Mouse (Mus musculus) hindbrain, embryonic 15.5 days (tissue): ENCODE data around the gene Trmt1. TPM values are rescaled to one million over a fixed set of nuclear protein-coding genes. Genes with fewer than 3 reads are reported as not detected.

Source experiments
- ATAC-seq: fragments of 200-750 bp; cut with Nextera tagmentation; 2 replicates; pipeline ENCODE4 v1.8.0; 2017; ENCODE audit warnings: low read depth, moderate number of reproducible peaks, moderate TSS enrichment; ENCODE audit not compliant: low FRiP score
- H3K27ac ChIP-seq: fragments of 300-500 bp; sonication (generic); replicated peaks from 2 replicates; pipeline ENCODE4 v1.5.1; 2015; ENCODE audit warnings: mild to moderate bottlenecking, inconsistent platforms
- H3K27me3 ChIP-seq: fragments of 300-500 bp; sonication (generic); 2 replicates; pipeline ENCODE4 v1.6.1; 2015; ENCODE audit warnings: control low read depth, inconsistent platforms
- H3K36me3 ChIP-seq: fragments of 300-500 bp; sonication (generic); 2 replicates; pipeline ENCODE4 v1.6.1; 2015; ENCODE audit warnings: control low read depth, inconsistent platforms
- H3K4me1 ChIP-seq: fragments of 300-500 bp; sonication (generic); replicated peaks from 2 replicates; pipeline ENCODE4 v1.6.1; 2015; ENCODE audit warnings: control low read depth, inconsistent platforms
- H3K4me2 ChIP-seq: fragments of 300-500 bp; sonication (generic); 2 replicates; pipeline ENCODE4 v1.6.1; 2015; ENCODE audit warnings: moderate library complexity, mild to moderate bottlenecking, inconsistent platforms
- H3K4me3 ChIP-seq: fragments of 300-500 bp; sonication (generic); 2 replicates; pipeline ENCODE4 v1.5.1; 2015; ENCODE audit warnings: mild to moderate bottlenecking, inconsistent platforms
- H3K9ac ChIP-seq: fragments of 300-500 bp; sonication (generic); 2 replicates; pipeline ENCODE4 v1.6.1; 2015; ENCODE audit warnings: inconsistent platforms
- H3K9me3 ChIP-seq: fragments of 300-500 bp; sonication (generic); 2 replicates; pipeline ENCODE4 v1.6.1; 2016; ENCODE audit warnings: control low read depth, inconsistent platforms
- WGBS: fragments of 180-500 bp; shearing (Covaris S2); methylation state at CpG from one replicate; pipeline ENCODE4 v1.1.7; 2015; 5-methylcytosine and 5-hydroxymethylcytosine counted together
- polyA plus RNA-seq: library from polyadenylated mRNA; unstranded; fragments of >200 nt; fragmentation: Nextera tagmentation; extraction: Ambion mirVana; gene quantifications from 2 replicates; pipeline ENCODE4 v1.2.1, GENCODE M21; 2015

Gene Trmt1
- polyA plus RNA-seq, 1 experiment from 2014 or later: 62.5 TPM

GRCm38 (mm10) chr8:84731371-84732177 lies 45.5 kb downstream of the Trmt1 start:
- no peak; the same call in 1 of the 2 replicates for ATAC-seq
- H3K9me3 ChIP-seq: no peaks in the 10 kb centered on the region
- peaks cover 66% of the 10 kb centered on the region for H3K4me1 ChIP-seq
- no peak overlapping the region for H3K4me2 ChIP-seq
- peaks cover 4% of the 10 kb centered on the region; the same call in 1 of the 2 replicates for H3K27me3 ChIP-seq
- 55% methylated on average over 11 of the region's 11 CpGs for WGBS
- H3K36me3 ChIP-seq: no peaks in the 10 kb centered on the region
- no peak overlapping the region for H3K9ac ChIP-seq
- peak overlapping the region; percentile 83 for H3K27ac ChIP-seq
- no peak overlapping the region for H3K4me3 ChIP-seq

- Histone ChIP-seq H3K4me3 (no peak overlapping the region), H3K27ac (peak overlapping the region; percentile 83; the same call in 1 of the 2 replicates), H3K4me1 (peaks cover 70% of the 10 kb centered on the region), H3K36me3 (no peaks in the 10 kb centered on the region), H3K27me3 (peaks cover 11% of the 10 kb centered on the region), H3K9me3 (no peaks in the 10 kb centered on the region), H3K4me2 (no peak overlapping the region), H3K9ac (no peak overlapping the region)
- 53% methylated on average over 5 of the region's 5 CpGs for WGBS
- no peak for ATAC-seq
Observed at GRCm38 (mm10) chr8:84732545-84732944, 46.4 kb downstream of the Trmt1 start.

- H3K36me3 ChIP-seq: no peaks in the 10 kb centered on the region
- H3K4me1 ChIP-seq: peaks cover 74% of the 10 kb centered on the region
- H3K9ac ChIP-seq: no peak overlapping the region
Observed at GRCm38 (mm10) chr8:84732996-84733395, 46.9 kb downstream of the Trmt1 start.

GRCm38 (mm10) chr8:84733959-84734358 lies 47.9 kb downstream of the Trmt1 start:
- peaks cover 74% of the 10 kb centered on the region for H3K4me1 ChIP-seq
- no peaks in the 10 kb centered on the region for H3K9me3 ChIP-seq
- H3K27me3 ChIP-seq: peaks cover 25% of the 10 kb centered on the region
- H3K4me3 ChIP-seq: no peak overlapping the region
- no peak for ATAC-seq
- 78% methylated on average over 6 of the region's 6 CpGs for WGBS
- no peak overlapping the region for H3K27ac ChIP-seq
- no peak overlapping the region for H3K9ac ChIP-seq
- H3K36me3 ChIP-seq: no peaks in the 10 kb centered on the region
- H3K4me2 ChIP-seq: no peak overlapping the region

More at GRCm38 (mm10) chr8:84732996-84733395, 46.9 kb downstream of the Trmt1 start:
- H3K9me3 ChIP-seq: no peaks in the 10 kb centered on the region
- H3K4me3 ChIP-seq: no peak overlapping the region
- H3K27me3 ChIP-seq: peaks cover 15% of the 10 kb centered on the region
- H3K4me2 ChIP-seq: no peak overlapping the region
- ATAC-seq: no peak
- H3K27ac ChIP-seq: peak overlapping the region; percentile 83; the same call in 1 of the 2 replicates
- 56% methylated on average over 6 of the region's 6 CpGs for WGBS

GRCm38 (mm10) chr8:84734680-84735079 lies 48.6 kb downstream of the Trmt1 start:
- Histone ChIP-seq H3K27ac (no peak overlapping the region), H3K4me3 (no peak overlapping the region), H3K9ac (no peak overlapping the region), H3K4me2 (no peak overlapping the region), H3K4me1 (peaks cover 80% of the 10 kb centered on the region), H3K36me3 (no peaks in the 10 kb centered on the region), H3K9me3 (no peaks in the 10 kb centered on the region), H3K27me3 (peaks cover 30% of the 10 kb centered on the region)
- no peak for ATAC-seq
- WGBS: 92% methylated on average over 2 of the region's 2 CpGs

GRCm38 (mm10) chr8:84735597-84735996 lies 49.5 kb downstream of the Trmt1 start:
- no peaks in the 10 kb centered on the region for H3K36me3 ChIP-seq
- H3K27me3 ChIP-seq: peaks cover 38% of the 10 kb centered on the region
- 46% methylated on average over 2 of the region's 2 CpGs for WGBS
- peaks cover 80% of the 10 kb centered on the region for H3K4me1 ChIP-seq
- H3K9me3 ChIP-seq: no peaks in the 10 kb centered on the region
- no peak overlapping the region for H3K27ac ChIP-seq
- no peak for ATAC-seq
- H3K9ac ChIP-seq: no peak overlapping the region
- H3K4me3 ChIP-seq: no peak overlapping the region
- no peak overlapping the region for H3K4me2 ChIP-seq

GRCm38 (mm10) chr8:84736521-84736920 lies 50.4 kb downstream of the Trmt1 start:
- H3K9me3 ChIP-seq: no peaks in the 10 kb centered on the region
- H3K4me1 ChIP-seq: peaks cover 80% of the 10 kb centered on the region
- H3K27me3 ChIP-seq: peaks cover 48% of the 10 kb centered on the region
- 83% methylated on average over 4 of the region's 4 CpGs for WGBS
- H3K4me3 ChIP-seq: no peak overlapping the region
- H3K27ac ChIP-seq: no peak overlapping the region
- H3K9ac ChIP-seq: no peak overlapping the region
- no peak for ATAC-seq
- H3K36me3 ChIP-seq: no peaks in the 10 kb centered on the region
- H3K4me2 ChIP-seq: no peak overlapping the region

GRCm38 (mm10) chr8:84737608-84738007 lies 51.5 kb downstream of the Trmt1 start:
- H3K4me3 ChIP-seq: no peak overlapping the region
- ATAC-seq: no peak
- H3K27me3 ChIP-seq: peaks cover 56% of the 10 kb centered on the region
- no peaks in the 10 kb centered on the region for H3K36me3 ChIP-seq
- WGBS: 2% methylated on average over 16 of the region's 16 CpGs
- H3K4me1 ChIP-seq: peaks cover 80% of the 10 kb centered on the region
- 0 out of 2 replicates have a peak overlapping the region, but pooled peaks have one; percentile 37 for H3K27ac ChIP-seq
- H3K9ac ChIP-seq: peak overlapping the region; percentile 9; the same call in 1 of the 2 replicates
- peak overlapping the region; percentile 43 for H3K4me2 ChIP-seq
- H3K9me3 ChIP-seq: no peaks in the 10 kb centered on the region

- Histone ChIP-seq H3K9ac (no peak overlapping the region), H3K27me3 (peaks cover 59% of the 10 kb centered on the region), H3K9me3 (no peaks in the 10 kb centered on the region), H3K4me1 (peaks cover 80% of the 10 kb centered on the region), H3K4me2 (peak overlapping the region; percentile 43), H3K36me3 (no peaks in the 10 kb centered on the region), H3K4me3 (no peak overlapping the region), H3K27ac (peak overlapping the region; percentile 37)
- WGBS: 14% methylated on average over 10 of the region's 10 CpGs
- no peak for ATAC-seq
Observed at GRCm38 (mm10) chr8:84738266-84738665, 52.2 kb downstream of the Trmt1 start.

GRCm38 (mm10) chr8:84738715-84739400 lies 52.8 kb downstream of the Trmt1 start:
- Histone ChIP-seq H3K4me2 (peak overlapping the region; percentile 43), H3K36me3 (no peaks in the 10 kb centered on the region), H3K4me3 (no peak overlapping the region), H3K4me1 (peaks cover 80% of the 10 kb centered on the region), H3K27ac (peak overlapping the region; percentile 37; the same call in 1 of the 2 replicates), H3K9me3 (no peaks in the 10 kb centered on the region), H3K27me3 (peaks cover 59% of the 10 kb centered on the region), H3K9ac (no peak overlapping the region)
- no peak for ATAC-seq
- WGBS: 38% methylated on average over 10 of the region's 10 CpGs

- H3K9me3 ChIP-seq: no peaks in the 10 kb centered on the region
- peaks cover 80% of the 10 kb centered on the region for H3K4me1 ChIP-seq
- no peak overlapping the region for H3K4me3 ChIP-seq
- H3K27me3 ChIP-seq: peaks cover 59% of the 10 kb centered on the region
- H3K27ac ChIP-seq: 0 out of 2 replicates have a peak overlapping the region, but pooled peaks have one; percentile 14
- no peak overlapping the region for H3K4me2 ChIP-seq
- no peak for ATAC-seq
- no peak overlapping the region for H3K9ac ChIP-seq
- 13% methylated on average over 1 of the region's 1 CpGs for WGBS
- H3K36me3 ChIP-seq: no peaks in the 10 kb centered on the region
Observed at GRCm38 (mm10) chr8:84739401-84739742, 53.3 kb downstream of the Trmt1 start.
